Mouse (Mus musculus) heart, embryonic 16.5 days (tissue): ENCODE measurements around the gene Rnf115. TPM values are rescaled to one million over a fixed set of nuclear protein-coding genes. Genes with fewer than 3 reads are reported as not detected.

Experiments used
- ATAC-seq: fragments of 200-750 bp; cut with Nextera tagmentation; replicated peaks from 2 replicates; pipeline ENCODE4 v1.8.0; 2017; ENCODE audit warnings: moderate number of reproducible peaks; ENCODE audit not compliant: insufficient read depth, low FRiP score; ENCODE audit errors: extremely low read depth
- H3K27ac ChIP-seq: fragments of 300-500 bp; sonication (generic); 2 replicates; pipeline ENCODE4 v1.5.1; 2014; ENCODE audit warnings: mild to moderate bottlenecking, low read length, control low read depth, moderate library complexity
- H3K27me3 ChIP-seq: fragments of 300-500 bp; sonication (generic); 2 replicates; pipeline ENCODE4 v1.6.1; 2014; ENCODE audit warnings: low read length, mixed read lengths; ENCODE audit not compliant: control insufficient read depth, insufficient read depth
- H3K36me3 ChIP-seq: fragments of 300-500 bp; sonication (generic); 2 replicates; pipeline ENCODE4 v1.6.1; 2014; ENCODE audit not compliant: control insufficient read depth, insufficient read depth
- H3K4me1 ChIP-seq: fragments of 300-500 bp; sonication (generic); 2 replicates; pipeline ENCODE4 v1.6.1; 2014; ENCODE audit warnings: low read length, mixed read lengths; ENCODE audit not compliant: control insufficient read depth, insufficient read depth
- H3K4me2 ChIP-seq: fragments of 300-500 bp; sonication (generic); 2 replicates; pipeline ENCODE4 v1.6.1; 2014; ENCODE audit warnings: low read depth, mild to moderate bottlenecking, control low read depth, low read length
- H3K4me3 ChIP-seq: fragments of 300-500 bp; sonication (generic); 2 replicates; pipeline ENCODE4 v1.5.1; 2014; ENCODE audit warnings: mild to moderate bottlenecking, control low read depth, low read length
- H3K9ac ChIP-seq: fragments of 300-500 bp; sonication (generic); 2 replicates; pipeline ENCODE4 v1.6.1; 2014; ENCODE audit warnings: low read length, control low read depth
- H3K9me3 ChIP-seq: fragments of 300-500 bp; sonication (generic); replicated peaks from 2 replicates; pipeline ENCODE4 v1.6.1; 2016; ENCODE audit warnings: low read length; ENCODE audit not compliant: control insufficient read depth
- WGBS: fragments of 180-500 bp; shearing (Covaris S2); extraction: QIAGEN DNeasy Blood & Tissue Kit; methylation state at CpG from one replicate; pipeline ENCODE4 v1.1.7; 2014; 5-methylcytosine and 5-hydroxymethylcytosine counted together
- polyA plus RNA-seq: library from polyadenylated mRNA; unstranded; fragments of >200 nt; fragmentation: Nextera tagmentation; extraction: Ambion mirVana; gene quantifications from 2 replicates; pipeline ENCODE4 v1.2.1, GENCODE M21; 2015

Gene Rnf115
- polyA plus RNA-seq, 1 experiment from 2014 or later: 39.7 TPM

DNA sequence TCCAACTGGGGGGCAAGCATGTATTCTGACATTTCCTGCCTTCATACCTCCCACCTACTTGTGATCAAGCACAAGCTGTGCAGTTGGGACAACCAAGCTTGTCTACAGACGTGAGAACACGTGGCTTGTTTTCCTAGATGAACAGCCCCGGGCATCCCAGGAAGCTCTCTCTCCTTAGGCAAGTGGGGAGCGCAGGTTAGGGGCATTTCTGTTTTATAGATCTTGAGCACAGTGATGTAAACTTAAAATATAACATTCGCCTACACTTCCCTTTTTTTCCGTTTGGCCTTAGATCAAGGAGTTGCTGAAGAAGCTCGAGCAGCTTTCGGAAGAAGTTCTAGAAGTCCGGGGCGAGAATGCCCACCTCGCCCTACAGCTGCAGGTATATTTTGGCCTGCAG lies 38.6 kb upstream of the Rnf115 start:
- Histone ChIP-seq H3K9me3 (no peaks in the 10 kb centered on the region), H3K36me3 (no peaks in the 10 kb centered on the region), H3K27ac (no peak overlapping the region), H3K4me3 (no peak overlapping the region), H3K4me1 (peaks cover 6% of the 10 kb centered on the region; the same call in 1 of the 2 replicates), H3K27me3 (peaks cover 7% of the 10 kb centered on the region; the same call in 1 of the 2 replicates), H3K9ac (no peak overlapping the region), H3K4me2 (no peak overlapping the region)
- 71% methylated on average over 11 of the region's 11 CpGs for WGBS
- no peak for ATAC-seq

DNA sequence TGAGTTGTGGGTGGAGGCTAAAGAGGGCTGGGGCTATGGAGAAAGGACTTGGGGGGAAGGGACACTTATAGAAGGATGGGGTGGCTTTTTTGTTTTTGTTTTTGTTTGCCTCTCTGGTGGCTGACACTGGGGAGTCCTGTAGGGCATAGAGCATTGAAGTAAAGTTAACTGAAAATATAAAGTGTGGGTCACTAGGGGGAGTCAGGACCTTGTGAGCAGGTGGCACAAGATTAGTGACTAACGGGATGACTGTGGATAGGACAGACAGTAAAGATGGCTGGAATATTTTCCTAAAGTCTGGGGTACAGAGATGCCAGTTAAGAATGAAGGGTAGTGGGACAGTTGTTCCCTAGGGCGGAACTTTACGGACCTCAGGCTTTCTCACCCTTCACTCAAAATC lies 37.2 kb upstream of the Rnf115 start:
- H3K4me2 ChIP-seq: no peak overlapping the region
- 48% methylated on average over 3 of the region's 3 CpGs for WGBS
- no peak overlapping the region for H3K4me3 ChIP-seq
- H3K4me1 ChIP-seq: peaks cover 5% of the 10 kb centered on the region; the same call in 1 of the 2 replicates
- peaks cover 2% of the 10 kb centered on the region; the same call in 1 of the 2 replicates for H3K27me3 ChIP-seq
- no peak overlapping the region for H3K9ac ChIP-seq
- no peak overlapping the region for H3K27ac ChIP-seq
- no peak for ATAC-seq
- no peaks in the 10 kb centered on the region for H3K9me3 ChIP-seq
- no peaks in the 10 kb centered on the region for H3K36me3 ChIP-seq

DNA sequence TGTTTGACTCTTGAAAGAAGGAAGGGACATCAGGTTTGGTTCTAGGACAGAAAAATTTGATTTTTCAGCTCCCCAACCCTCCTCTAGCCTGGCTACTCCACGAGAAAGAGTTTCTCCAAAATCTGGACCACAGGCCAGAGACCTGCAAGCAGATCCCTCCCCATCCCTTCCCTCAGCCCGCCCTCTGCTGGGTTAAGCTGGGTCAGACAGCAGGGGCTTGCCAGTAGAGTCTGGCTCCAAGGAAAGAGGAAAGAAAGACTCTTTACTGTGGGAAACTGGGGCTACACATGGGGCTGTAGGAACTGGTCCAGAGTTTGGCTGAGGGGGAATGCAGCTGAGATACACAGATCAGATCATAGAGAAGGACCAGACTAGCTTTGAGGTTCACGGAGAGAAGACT lies 35.0 kb upstream of the Rnf115 start:
- Histone ChIP-seq H3K4me2 (no peak overlapping the region), H3K27ac (no peak overlapping the region), H3K9ac (no peak overlapping the region), H3K27me3 (no peaks in the 10 kb centered on the region), H3K9me3 (no peaks in the 10 kb centered on the region), H3K4me3 (no peak overlapping the region), H3K4me1 (peaks cover 14% of the 10 kb centered on the region), H3K36me3 (no peaks in the 10 kb centered on the region)
- no peak for ATAC-seq
- WGBS: 19% methylated on average over 3 of the region's 3 CpGs

DNA sequence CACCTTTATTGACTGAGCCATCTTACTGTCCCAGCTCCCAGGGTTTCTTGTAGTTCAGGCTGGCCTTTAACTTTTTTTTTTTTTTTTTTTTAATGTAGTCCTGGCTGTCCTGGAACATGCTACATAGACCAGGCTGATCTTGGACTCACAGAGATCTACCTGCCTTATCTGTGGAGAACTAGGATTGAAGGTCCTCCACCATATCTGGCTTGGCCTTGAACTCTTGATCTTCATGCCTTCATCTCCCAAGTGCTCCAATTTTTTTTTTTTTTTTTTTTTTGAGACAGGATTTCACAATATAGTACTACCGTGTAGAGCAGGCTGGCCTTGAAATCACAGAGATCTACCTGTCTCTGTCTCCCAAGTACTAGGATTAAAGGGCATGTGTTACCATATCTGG lies 33.9 kb upstream of the Rnf115 start:
- H3K4me1 ChIP-seq: peaks cover 21% of the 10 kb centered on the region
- H3K4me2 ChIP-seq: no peak overlapping the region
- WGBS: 79% methylated on average over 1 of the region's 1 CpGs
- no peak overlapping the region for H3K27ac ChIP-seq
- no peaks in the 10 kb centered on the region for H3K36me3 ChIP-seq
- no peak for ATAC-seq
- no peak overlapping the region for H3K9ac ChIP-seq
- H3K9me3 ChIP-seq: no peaks in the 10 kb centered on the region
- no peaks in the 10 kb centered on the region for H3K27me3 ChIP-seq
- H3K4me3 ChIP-seq: no peak overlapping the region

DNA sequence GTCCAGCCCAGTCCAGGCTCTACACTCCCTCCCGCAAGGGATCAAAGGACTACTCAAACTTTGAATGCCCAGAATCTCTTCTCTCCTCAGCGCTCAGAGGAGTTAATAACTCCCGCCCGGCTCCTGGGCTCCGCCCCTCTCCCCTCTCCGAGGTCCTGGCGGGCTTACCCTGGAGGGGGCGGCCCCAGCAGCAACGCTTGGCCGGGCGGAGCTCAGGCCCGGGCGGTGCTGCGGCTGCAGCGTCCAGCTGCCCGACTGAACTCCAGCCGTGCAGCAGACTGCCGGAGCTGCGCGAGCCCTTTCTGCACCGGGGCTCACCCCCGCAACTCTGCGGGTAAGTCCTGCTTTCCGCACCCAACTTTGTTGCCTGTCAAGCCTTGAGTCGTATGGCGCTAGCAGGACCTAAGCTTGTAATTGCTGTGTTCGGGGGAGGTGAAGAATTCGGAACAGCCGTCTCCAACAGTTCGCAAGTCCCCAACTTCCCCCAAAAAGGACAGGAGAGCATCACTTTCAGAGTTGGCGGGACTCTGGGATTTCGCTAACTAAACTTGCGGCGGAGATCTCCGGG lies 31.2 kb upstream of the Rnf115 start, which contains the start of gene Pias3:
TSS of gene Pias3 (plus strand) at position 187 of the 568 bp plus-strand sequence.
- Histone ChIP-seq H3K27me3 (no peaks in the 10 kb centered on the region), H3K36me3 (peaks cover 16% of the 10 kb centered on the region), H3K4me2 (peak within 1 kb of the TSS; percentile 90), H3K4me3 (peak within 1 kb of the TSS; percentile 93), H3K9me3 (no peaks in the 10 kb centered on the region), H3K27ac (peak within 1 kb of the TSS; percentile 95), H3K4me1 (peaks cover 21% of the 10 kb centered on the region), H3K9ac (peak within 1 kb of the TSS; percentile 95)
- WGBS: under 1% methylated on average over 34 of the region's 35 CpGs
- ATAC-seq: peak; percentile 87

DNA sequence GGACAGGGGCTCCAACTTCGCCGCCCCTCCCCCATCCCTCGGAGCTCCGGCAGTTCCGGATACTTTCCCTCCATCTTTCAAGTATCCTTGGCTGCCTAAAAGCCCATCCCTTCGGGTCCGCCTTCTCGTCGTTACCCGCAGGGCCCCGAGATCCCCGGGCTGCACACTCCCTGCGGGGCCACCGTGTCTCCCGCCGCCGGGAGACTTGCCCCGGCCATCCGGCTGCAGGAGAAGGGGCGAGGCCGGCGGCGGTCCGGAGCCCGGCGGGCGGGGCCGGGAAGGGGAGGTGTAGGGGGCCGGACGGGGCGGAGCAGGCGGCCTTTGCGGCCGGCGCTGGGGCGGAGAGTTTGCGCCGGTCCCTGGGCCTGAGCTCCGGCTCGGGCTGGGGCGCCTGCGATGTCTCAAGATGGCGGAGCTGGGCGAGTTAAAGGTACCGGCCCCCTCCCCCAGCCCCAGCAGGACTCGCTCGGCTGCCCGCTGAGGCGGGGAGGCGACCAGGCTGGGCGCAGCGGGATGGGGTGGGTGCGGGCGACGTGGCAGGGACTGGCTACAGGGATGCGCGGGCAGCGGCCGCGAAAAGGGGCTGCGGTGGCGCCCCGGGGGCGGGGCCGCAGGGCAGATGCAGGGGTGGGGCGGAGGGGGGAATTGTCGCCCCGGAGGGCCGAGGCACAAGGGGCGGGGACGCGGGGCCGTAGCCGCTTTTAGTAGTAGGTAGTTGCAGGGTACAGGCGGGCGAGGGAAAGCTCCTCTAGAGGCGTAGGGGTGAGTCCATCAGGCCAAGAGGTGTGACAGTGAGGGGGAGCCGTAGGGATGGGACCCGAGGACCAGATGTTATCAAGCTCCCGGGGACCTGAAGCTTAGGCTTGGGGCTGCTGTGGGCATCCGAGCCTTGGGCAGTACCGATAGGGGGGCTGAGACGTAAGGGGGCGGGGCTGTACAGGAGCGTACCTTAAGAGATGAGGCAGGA lies 30.4 kb upstream of the Rnf115 start:
- peak; percentile 95 for ATAC-seq
- H3K27me3 ChIP-seq: no peaks in the 10 kb centered on the region
- peak overlapping the region; percentile 95 for H3K27ac ChIP-seq
- H3K4me1 ChIP-seq: peaks cover 21% of the 10 kb centered on the region
- H3K9me3 ChIP-seq: no peaks in the 10 kb centered on the region
- H3K36me3 ChIP-seq: peaks cover 24% of the 10 kb centered on the region
- under 1% methylated on average over 83 of the region's 85 CpGs for WGBS
- H3K9ac ChIP-seq: peak overlapping the region; percentile 95
- H3K4me2 ChIP-seq: peak overlapping the region; percentile 90
- H3K4me3 ChIP-seq: peak overlapping the region; percentile 93

DNA sequence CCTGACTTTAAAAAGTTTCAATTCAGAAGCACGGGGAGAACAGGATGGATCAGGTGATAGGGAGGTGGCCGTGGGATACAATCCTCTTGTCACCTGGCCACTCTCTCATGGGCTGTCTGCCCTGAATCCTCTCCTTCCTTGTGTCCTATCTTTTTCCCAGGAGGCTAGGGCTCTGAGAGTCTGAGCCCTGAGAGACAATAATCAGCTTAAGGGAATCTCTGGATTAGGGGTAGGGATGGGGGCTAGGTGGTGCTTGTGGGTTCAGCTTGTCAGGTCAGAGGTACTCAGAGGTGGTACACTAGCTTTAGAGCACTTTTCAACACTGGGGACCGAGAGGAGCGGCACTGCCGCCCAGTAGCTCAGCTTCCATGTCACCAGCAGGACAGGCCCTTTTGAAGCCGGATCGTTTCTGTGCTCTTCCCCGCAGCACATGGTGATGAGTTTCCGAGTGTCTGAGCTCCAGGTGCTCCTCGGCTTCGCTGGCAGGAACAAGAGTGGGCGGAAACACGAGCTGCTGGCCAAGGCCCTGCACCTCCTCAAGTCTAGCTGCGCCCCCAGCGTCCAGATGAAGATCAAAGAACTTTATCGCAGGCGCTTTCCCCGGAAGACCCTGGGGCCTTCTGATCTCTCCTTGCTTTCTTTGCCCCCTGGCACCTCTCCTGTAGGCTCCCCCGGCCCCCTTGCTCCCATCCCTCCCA lies 28.3 kb upstream of the Rnf115 start:
- Histone ChIP-seq H3K27ac (no peak overlapping the region), H3K36me3 (peaks cover 40% of the 10 kb centered on the region), H3K27me3 (no peaks in the 10 kb centered on the region), H3K4me1 (peaks cover 21% of the 10 kb centered on the region), H3K9ac (no peak overlapping the region), H3K4me2 (no peak overlapping the region), H3K9me3 (no peaks in the 10 kb centered on the region), H3K4me3 (no peak overlapping the region)
- 51% methylated on average over 19 of the region's 19 CpGs for WGBS
- no peak for ATAC-seq

DNA sequence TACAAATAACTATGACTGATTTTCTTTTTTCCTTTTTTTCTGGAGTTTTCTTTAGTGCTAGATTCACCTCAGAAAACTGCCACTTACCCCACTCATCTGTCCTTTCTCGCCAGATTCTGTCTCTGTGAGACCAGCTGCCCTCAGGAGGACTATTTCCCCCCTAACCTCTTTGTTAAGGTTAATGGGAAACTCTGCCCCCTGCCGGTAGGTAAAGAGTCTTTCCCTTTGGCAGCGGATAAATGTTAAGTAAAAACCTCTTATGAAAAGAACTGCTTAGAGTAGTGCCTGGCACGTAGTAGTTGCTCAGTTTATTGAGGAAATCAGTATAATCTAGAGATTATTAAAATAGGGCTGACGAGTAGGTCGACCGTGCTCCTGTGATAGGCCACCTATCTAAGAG lies 27.1 kb upstream of the Rnf115 start:
- Histone ChIP-seq H3K9ac (no peak overlapping the region), H3K4me3 (no peak overlapping the region), H3K27ac (no peak overlapping the region), H3K4me1 (peaks cover 15% of the 10 kb centered on the region), H3K27me3 (no peaks in the 10 kb centered on the region), H3K36me3 (peaks cover 48% of the 10 kb centered on the region), H3K9me3 (no peaks in the 10 kb centered on the region), H3K4me2 (no peak overlapping the region)
- 53% methylated on average over 7 of the region's 7 CpGs for WGBS
- no peak for ATAC-seq
